Mouse (Mus musculus) kidney, postnatal 0 days (tissue): ENCODE measurements around the gene Ppp1r13b. TPM values are rescaled to one million over a fixed set of nuclear protein-coding genes. Genes with fewer than 3 reads are reported as not detected.
A peak's percentile ranks its signal among the peaks of the same experiment; 100 is the strongest.

Experiments
- ATAC-seq: fragments of 200-750 bp; cut with Nextera tagmentation; replicated peaks from 2 replicates; pipeline ENCODE4 v1.8.0; 2017; ENCODE audit warnings: low read depth, moderate number of reproducible peaks, moderate TSS enrichment, moderate library complexity; ENCODE audit not compliant: low FRiP score
- DNase-seq: peaks from one replicate; pipeline ENCODE4 v3.0.0-alpha.2; 2016; ENCODE audit warnings: low spot score
- H3K27ac ChIP-seq: fragments of 300-500 bp; sonication (generic); 2 replicates; pipeline ENCODE4 v1.5.1; 2014; ENCODE audit warnings: mild to moderate bottlenecking
- H3K27me3 ChIP-seq: fragments of 300-500 bp; sonication (generic); 2 replicates; pipeline ENCODE4 v1.6.1; 2014; ENCODE audit warnings: low read length, mixed read lengths; ENCODE audit not compliant: insufficient read depth
- H3K36me3 ChIP-seq: fragments of 300-500 bp; sonication (generic); 2 replicates; pipeline ENCODE4 v1.6.1; 2014; ENCODE audit warnings: low read length, mixed read lengths; ENCODE audit not compliant: insufficient read depth
- H3K4me1 ChIP-seq: fragments of 300-500 bp; sonication (generic); replicated peaks from 2 replicates; pipeline ENCODE4 v1.6.1; 2014; ENCODE audit warnings: antibody characterized with exemption, low read length, mixed read lengths; ENCODE audit not compliant: insufficient read depth
- H3K4me2 ChIP-seq: fragments of 300-500 bp; sonication (generic); 2 replicates; pipeline ENCODE4 v1.6.1; 2014; ENCODE audit warnings: mild to moderate bottlenecking, low read length, moderate library complexity, mixed read lengths
- H3K4me3 ChIP-seq: fragments of 300-500 bp; sonication (generic); replicated peaks from 2 replicates; pipeline ENCODE4 v1.5.1; 2014; ENCODE audit warnings: low read depth, low read length
- H3K9ac ChIP-seq: fragments of 300-500 bp; sonication (generic); 2 replicates; pipeline ENCODE4 v1.6.1; 2014; ENCODE audit warnings: low read depth, low read length
- H3K9me3 ChIP-seq: fragments of 300-500 bp; sonication (generic); replicated peaks from 2 replicates; pipeline ENCODE4 v1.6.1; 2016; ENCODE audit warnings: low read length, inconsistent platforms, mixed read lengths
- CTCF ChIP-seq: IDR thresholded peaks from 2 replicates; pipeline ENCODE4 v1.5.1; 2016; ENCODE audit warnings: antibody characterized with exemption, low read depth, mild to moderate bottlenecking, moderate library complexity
- WGBS: fragments of 180-500 bp; shearing (Covaris S2); extraction: QIAGEN DNeasy Blood & Tissue Kit; methylation state at CpG from one replicate; pipeline ENCODE4 v1.1.7; 2014; 5-methylcytosine and 5-hydroxymethylcytosine counted together
- polyA plus RNA-seq: library from polyadenylated mRNA; unstranded; fragments of >200 nt; fragmentation: Nextera tagmentation; extraction: Ambion mirVana; gene quantifications from 2 replicates; pipeline ENCODE4 v1.2.1, GENCODE M21; 2015

The Ppp1r13b gene
- polyA plus RNA-seq, 1 experiment from 2014 or later, result 16.7 TPM

- no peak for ATAC-seq
- WGBS, result 80% methylated on average over 15 of the region's 15 CpGs
These were observed 3.4 kb upstream of the Ppp1r13b start for GRCm38 (mm10) chr12:111911171-111911760.

GRCm38 (mm10) chr12:111908997-111909550 lies 1.2 kb upstream of the Ppp1r13b start:
- no peak for TF ChIP-seq CTCF
- Histone ChIP-seq H3K4me1 (peaks cover 5% of the 10 kb centered on the region; the same call in 1 of the 2 replicates), H3K27me3 (no peaks in the 10 kb centered on the region), H3K36me3 (no peaks in the 10 kb centered on the region), H3K4me3 (no peak overlapping the region), H3K27ac (no peak overlapping the region), H3K4me2 (peak overlapping the region; percentile 92; the same call in 1 of the 2 replicates), H3K9ac (no peak overlapping the region), H3K9me3 (no peaks in the 10 kb centered on the region)
- no peak for ATAC-seq
- 46% methylated on average over 11 of the region's 11 CpGs for WGBS
- DNase-seq, result no peak

More at GRCm38 (mm10) chr12:111911171-111911760, 3.4 kb upstream of the Ppp1r13b start:
- no peak for DNase-seq
- H3K4me3 ChIP-seq, result no peak overlapping the region
- no peak overlapping the region for H3K9ac ChIP-seq
- H3K36me3 ChIP-seq, result no peaks in the 10 kb centered on the region
- TF ChIP-seq CTCF, result no peak
- no peaks in the 10 kb centered on the region for H3K27me3 ChIP-seq
- H3K4me1 ChIP-seq, result peaks cover 7% of the 10 kb centered on the region
- no peak overlapping the region for H3K27ac ChIP-seq
- H3K9me3 ChIP-seq, result no peaks in the 10 kb centered on the region
- H3K4me2 ChIP-seq, result no peak overlapping the region

- ATAC-seq (peak; percentile 62), DNase-seq (peak; percentile 54)
- H3K4me3 ChIP-seq, result peak overlapping the region; percentile 85
- H3K36me3 ChIP-seq, result no peaks in the 10 kb centered on the region
- peak overlapping the region; percentile 92 for H3K4me2 ChIP-seq
- H3K4me1 ChIP-seq, result peaks cover 7% of the 10 kb centered on the region; the same call in 1 of the 2 replicates
- no peaks in the 10 kb centered on the region for H3K9me3 ChIP-seq
- no peaks in the 10 kb centered on the region for H3K27me3 ChIP-seq
- H3K27ac ChIP-seq, result peak overlapping the region; percentile 89
- TF ChIP-seq CTCF, result no peak
- WGBS, result under 1% methylated on average over 58 of the region's 63 CpGs
- H3K9ac ChIP-seq, result peak overlapping the region; percentile 91
These were observed 454 bp downstream of the Ppp1r13b start for GRCm38 (mm10) chr12:111907421-111907891.

GRCm38 (mm10) chr12:111906309-111906875 lies 1.5 kb downstream of the Ppp1r13b start:
- Histone ChIP-seq H3K27me3 (no peaks in the 10 kb centered on the region), H3K4me2 (peak overlapping the region; percentile 92), H3K36me3 (no peaks in the 10 kb centered on the region), H3K4me1 (peaks cover 8% of the 10 kb centered on the region; the same call in 1 of the 2 replicates), H3K4me3 (peak overlapping the region; percentile 85; the same call in 1 of the 2 replicates), H3K9me3 (no peaks in the 10 kb centered on the region), H3K9ac (no peak overlapping the region), H3K27ac (no peak overlapping the region)
- no peak for TF ChIP-seq CTCF
- DNase-seq (no peak), ATAC-seq (no peak)
- 54% methylated on average over 5 of the region's 5 CpGs for WGBS

GRCm38 (mm10) chr12:111902488-111902887 lies 5.4 kb downstream of the Ppp1r13b start:
- no peak overlapping the region for H3K9ac ChIP-seq
- ATAC-seq (no peak), DNase-seq (no peak)
- WGBS, result 73% methylated on average over 7 of the region's 7 CpGs
- no peak for TF ChIP-seq CTCF
- H3K36me3 ChIP-seq, result no peaks in the 10 kb centered on the region
- no peak overlapping the region for H3K4me2 ChIP-seq
- H3K4me3 ChIP-seq, result no peak overlapping the region
- H3K9me3 ChIP-seq, result no peaks in the 10 kb centered on the region
- H3K27me3 ChIP-seq, result no peaks in the 10 kb centered on the region
- H3K27ac ChIP-seq, result no peak overlapping the region
- H3K4me1 ChIP-seq, result peaks cover 3% of the 10 kb centered on the region

GRCm38 (mm10) chr12:111901105-111901875 lies 6.6 kb downstream of the Ppp1r13b start:
- Histone ChIP-seq H3K36me3 (no peaks in the 10 kb centered on the region), H3K27ac (no peak overlapping the region), H3K4me1 (peaks cover 7% of the 10 kb centered on the region; the same call in 1 of the 2 replicates), H3K27me3 (no peaks in the 10 kb centered on the region), H3K9me3 (no peaks in the 10 kb centered on the region), H3K9ac (no peak overlapping the region), H3K4me3 (no peak overlapping the region), H3K4me2 (no peak overlapping the region)
- TF ChIP-seq CTCF, result no peak
- ATAC-seq, result no peak
- WGBS, result 66% methylated on average over 12 of the region's 12 CpGs
- no peak for DNase-seq
